In the genomic region with DNA sequence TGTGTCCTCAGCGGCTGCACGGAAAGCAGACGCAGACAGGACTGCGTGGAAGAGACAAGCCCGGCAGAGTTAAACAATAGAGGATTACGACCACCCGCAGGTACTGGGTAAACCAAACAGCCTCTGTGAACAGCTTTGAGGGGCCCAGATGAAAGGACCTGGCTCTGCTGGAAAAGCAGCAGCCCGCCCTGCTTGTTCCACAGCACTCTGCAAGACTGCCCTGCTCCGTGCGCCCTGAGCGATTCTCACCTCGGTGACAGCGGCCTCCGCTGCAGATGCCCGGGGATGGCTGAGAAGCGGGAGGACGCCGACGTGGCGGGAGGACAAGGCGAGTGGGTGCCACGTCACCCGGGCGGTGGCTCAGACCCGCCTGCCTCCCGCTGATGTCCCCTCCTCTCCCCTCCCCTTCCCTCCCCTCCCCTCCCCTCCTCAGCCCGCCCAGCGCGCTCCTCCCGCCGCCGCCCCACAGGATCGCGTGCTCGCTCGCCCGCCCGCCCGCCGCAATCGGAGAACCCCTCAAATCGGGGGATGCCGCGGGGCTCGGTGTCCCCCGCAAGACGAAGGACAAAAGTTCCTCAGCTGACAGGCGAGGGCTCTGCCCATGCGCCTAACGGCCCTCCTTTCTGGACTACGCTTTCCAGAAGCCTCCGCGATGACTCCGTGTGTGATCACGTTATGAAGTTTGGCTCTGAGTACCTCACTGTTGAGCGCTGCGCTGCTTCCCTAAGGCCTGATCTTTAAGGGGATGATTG, we compare ENCODE assay signal across 8 mouse cellular contexts. TPM values are rescaled to one million over a fixed set of nuclear protein-coding genes. Genes with fewer than 3 reads are reported as not detected.
DNase-seq lines count a peak whose midpoint lies in the region; ATAC-seq and TF ChIP-seq lines count a peak whose summit lies in the region.

A gene (minus strand): TSS at position 364 of the 752 bp plus-strand sequence.

- WGBS in forebrain, embryonic 15.5 days = under 1% methylated on average over 46 of the region's 57 CpGs
- WGBS in liver, postnatal 0 days (ENCODE audit: insufficient replicate concordance) = 2% methylated on average over 37 of the region's 57 CpGs
- WGBS in olfactory bulb, adult 2 months = under 1% methylated on average over 45 of the region's 57 CpGs

- H3K27ac ChIP-seq in forebrain, embryonic 15.5 days (replicated peaks) = peak within 1 kb of the TSS; percentile 84
- peak within 1 kb of the TSS; percentile 49; the same call in 1 of the 2 replicates for H3K27ac ChIP-seq in liver, postnatal 0 days (ENCODE audit: low read depth)
- H3K27ac ChIP-seq in olfactory bulb, adult 2 months (ENCODE audit: insufficient read depth, low read depth, low read length) = peak within 1 kb of the TSS; percentile 18

- peaks cover 4% of the 10 kb centered on the region; the same call in 1 of the 2 replicates for H3K36me3 ChIP-seq in forebrain, embryonic 15.5 days
- H3K36me3 ChIP-seq in liver, postnatal 0 days (replicated peaks; ENCODE audit: insufficient read depth, low read length) = no peaks in the 10 kb centered on the region

- peak within 1 kb of the TSS; percentile 56 for H3K4me2 ChIP-seq in forebrain, embryonic 15.5 days (replicated peaks)
- H3K4me2 ChIP-seq in liver, postnatal 0 days (ENCODE audit: low read depth, low read length) = peak within 1 kb of the TSS; percentile 73

- peaks cover 23% of the 10 kb centered on the region for H3K4me1 ChIP-seq in forebrain, embryonic 15.5 days
- no peaks in the 10 kb centered on the region for H3K4me1 ChIP-seq in liver, postnatal 0 days (ENCODE audit: insufficient read depth)
- no peaks in the 10 kb centered on the region; the same call in 1 of the 2 replicates for H3K4me1 ChIP-seq in olfactory bulb, adult 2 months (ENCODE audit: control insufficient read depth, insufficient read depth, low read length)

- TF ChIP-seq EP300 in liver, postnatal 0 days (IDR thresholded peaks at IDR 0.05; ENCODE audit: low read depth) = no peak

- intact Hi-C loops in heart, postnatal 14 days (cut with DNase I) = no loop called here

- no peaks in the 10 kb centered on the region for H3K9me3 ChIP-seq in forebrain, embryonic 15.5 days
- H3K9me3 ChIP-seq in liver, postnatal 0 days (ENCODE audit: low read length) = no peaks in the 10 kb centered on the region

- TF ChIP-seq CTCF in liver, postnatal 0 days (IDR thresholded peaks at IDR 0.05; ENCODE audit: low read depth) = no peak
- TF ChIP-seq CTCF in olfactory bulb, adult 2 months (IDR thresholded peaks at IDR 0.05; ENCODE audit: insufficient read depth, low read depth, low read length) = no peak

- H3K4me3 ChIP-seq in forebrain, embryonic 15.5 days = peak within 1 kb of the TSS; percentile 79
- peak within 1 kb of the TSS; percentile 56 for H3K4me3 ChIP-seq in liver, postnatal 0 days (ENCODE audit: low read depth, low read length)
- peak within 1 kb of the TSS; percentile 60 for H3K4me3 ChIP-seq in olfactory bulb, adult 2 months (ENCODE audit: insufficient read depth, low read depth, low read length)

- peaks cover 60% of the 10 kb centered on the region for H3K27me3 ChIP-seq in forebrain, embryonic 15.5 days
- 0 out of 2 replicates have a peak, but pooled peaks cover 4% of the 10 kb centered on the region for H3K27me3 ChIP-seq in liver, postnatal 0 days (ENCODE audit: insufficient read depth, low read length)

- H3K9ac ChIP-seq in forebrain, embryonic 15.5 days (replicated peaks) = peak within 1 kb of the TSS; percentile 79
- H3K9ac ChIP-seq in liver, postnatal 0 days (replicated peaks) = peak within 1 kb of the TSS; percentile 64

- TF ChIP-seq POLR2A in olfactory bulb, adult 2 months (IDR thresholded peaks at IDR 0.05; ENCODE audit: insufficient read depth, low read depth, low read length) = peak; percentile 86

- peak; percentile 76 for DNase-seq in ES-CJ7 (ENCODE audit: low read depth, low spot score)
- peak; percentile 86 for DNase-seq in heart, postnatal 14 days
- DNase-seq in layer of hippocampus, adult 18-20 months (ENCODE audit: low spot score in 2 of 2) = peak; percentile 82 to 89
- DNase-seq in liver, postnatal 0 days = peak; percentile 73
- peak; percentile 22 to 31 for DNase-seq in thymus, postnatal 36 days

- peak; percentile 92 for ATAC-seq in cerebellum, adult (ENCODE audit: insufficient number of reproducible peaks, low FRiP score, low TSS enrichment)
- peak; percentile 88 for ATAC-seq in forebrain, embryonic 15.5 days (replicated peaks)
- ATAC-seq in liver, postnatal 0 days = peak; percentile 94

RNA-seq across cellular contexts. Expression of the gene that starts here (rescaled TPM):
- polyA plus RNA-seq in forebrain, embryonic 15.5 days (2015; fragmentation: Nextera tagmentation; extraction: Ambion mirVana) = 9.0 and 9.9 TPM in 2 replicates
- total RNA-seq in heart, postnatal 14 days (2021) = 1 to 10 TPM; 5.1 to 5.3 TPM
- 10 to 100 TPM; 16.9 to 17.4 TPM for total RNA-seq in layer of hippocampus, adult 18-20 months (2021)
- polyA plus RNA-seq in liver, postnatal 0 days (2015; fragmentation: Nextera tagmentation; extraction: Ambion mirVana) = 0.62 and 0.67 TPM in 2 replicates
- not detected in 2 replicates for polyA plus RNA-seq in olfactory bulb, adult 2 months (2012; ENCODE audit: insufficient read depth, insufficient read length, low replicate concordance, missing spikeins)

Comparison
In these comparisons a context has a peak if more than half of its experiments do, and no peak if none do; other contexts are left out.
1. Peak in every context shown above with its lines: DNase-seq, ATAC-seq, H3K4me3 ChIP-seq and H3K27ac ChIP-seq.
2. Peak in DNase-seq, ATAC-seq, H3K4me3 ChIP-seq, H3K27ac ChIP-seq, H3K9ac ChIP-seq and H3K4me2 ChIP-seq in liver, postnatal 0 days; RNA of the gene not detected or under 1 TPM.
3. DNase-seq: peak in every context shown above with its lines; median percentile 86 in heart, postnatal 14 days; 86 in layer of hippocampus, adult 18-20 months; 76 in ES-CJ7; 73 in liver, postnatal 0 days; 26 in thymus, postnatal 36 days.
4. H3K27ac ChIP-seq: peak in every context shown above with its lines; median percentile 84 in forebrain, embryonic 15.5 days; 49 in liver, postnatal 0 days; 18 in olfactory bulb, adult 2 months.